Mouse (Mus musculus): ENCODE measurements around the gene Gm6525.

DNA sequence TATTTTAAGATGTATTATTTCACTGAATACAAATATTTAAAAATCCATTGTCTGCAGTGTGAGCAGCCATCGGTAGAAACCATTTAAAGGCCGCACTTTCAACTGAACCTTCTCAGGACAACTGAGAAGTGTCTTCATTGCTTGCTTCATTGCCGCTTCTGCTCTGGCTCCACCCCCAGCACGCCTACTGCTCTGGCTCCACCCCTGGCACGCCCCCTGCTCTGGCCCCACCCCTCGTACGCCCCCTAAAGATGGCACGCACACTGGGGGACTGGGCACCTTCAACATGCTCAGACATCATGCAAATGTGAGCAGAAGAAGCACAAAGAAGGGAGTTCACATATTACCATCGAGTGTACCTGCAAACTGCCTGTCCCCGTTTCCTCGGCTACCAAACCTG lies 1.5 kb upstream of the Gm6525 start:
- no peak for TF ChIP-seq POLR2A (IDR thresholded peaks at IDR 0.05; ENCODE audit: low read depth, low read length)
- TF ChIP-seq CTCF (conservative IDR thresholded peaks at IDR 0.05; ENCODE audit: insufficient read depth, insufficient read length, low read depth, low read length), result no peak
